In genomic region chr7:42642152-42643115, GRCm38 (mm10) we compare ENCODE assay signal across 8 mouse cellular contexts. TPM values are rescaled to one million over a fixed set of nuclear protein-coding genes. Genes with fewer than 3 reads are reported as not detected.
DNase-seq lines count a peak whose midpoint lies in the region; ATAC-seq and TF ChIP-seq lines count a peak whose summit lies in the region.
"Not testable (repeated sequence)": the region's sequence is repeated elsewhere in the genome, so short reads cannot be mapped to it uniquely, and the experiment has no call there.

Gene Zfp976 (minus strand): TSS chr7:42642588.

- 3% methylated on average over 25 of the region's 25 CpGs for WGBS in heart, embryonic 11.5 days (ENCODE audit: insufficient replicate concordance)
- WGBS in kidney, embryonic 14.5 days, result 2% methylated on average over 25 of the region's 25 CpGs
- 3% methylated on average over 25 of the region's 25 CpGs for WGBS in limb, embryonic 13.5 days
- 3% methylated on average over 25 of the region's 25 CpGs for WGBS in midbrain, embryonic 14.5 days
- WGBS in spleen, adult 2 months, result 5% methylated on average over 25 of the region's 25 CpGs

- peak within 1 kb of the TSS; percentile 58 for H3K4me2 ChIP-seq in heart, embryonic 11.5 days
- H3K4me2 ChIP-seq in kidney, embryonic 14.5 days (replicated peaks; ENCODE audit: low read depth, low read length), result peak within 1 kb of the TSS; percentile 44
- peak within 1 kb of the TSS; percentile 56 for H3K4me2 ChIP-seq in limb, embryonic 13.5 days (replicated peaks)
- H3K4me2 ChIP-seq in midbrain, embryonic 14.5 days (ENCODE audit: low read length), result peak within 1 kb of the TSS; percentile 50

- not testable (repeated sequence) for TF ChIP-seq CTCF in brain, embryonic 14.5 days (IDR thresholded peaks at IDR 0.05; ENCODE audit: borderline replicate concordance, extremely low read depth, insufficient read depth, insufficient read length); spleen, adult 2 months (IDR thresholded peaks at IDR 0.05; ENCODE audit: extremely low read depth, insufficient read depth, insufficient read length, insufficient replicate concordance)

- peak within 1 kb of the TSS; percentile 50 for H3K4me3 ChIP-seq in heart, embryonic 11.5 days (ENCODE audit: low read depth, low read length)
- peak within 1 kb of the TSS; percentile 45 for H3K4me3 ChIP-seq in kidney, embryonic 14.5 days (ENCODE audit: low read length)
- H3K4me3 ChIP-seq in limb, embryonic 13.5 days, result peak within 1 kb of the TSS; percentile 47
- peak within 1 kb of the TSS; percentile 35 for H3K4me3 ChIP-seq in midbrain, embryonic 14.5 days (replicated peaks; ENCODE audit: low read depth, low read length)
- peak within 1 kb of the TSS; percentile 50 for H3K4me3 ChIP-seq in spleen, adult 2 months (ENCODE audit: extremely low read depth, insufficient read depth, insufficient read length)

- ATAC-seq in erythroid progenitor cell, adult 5-6 weeks (replicated peaks; ENCODE audit: low FRiP score, poor library complexity, severe bottlenecking), result peak; percentile 78
- peak; percentile 96 for ATAC-seq in heart, embryonic 11.5 days (replicated peaks; ENCODE audit: insufficient number of reproducible peaks, low FRiP score, low TSS enrichment)
- ATAC-seq in kidney, embryonic 14.5 days (ENCODE audit: low FRiP score, low TSS enrichment), result peak; percentile 100
- ATAC-seq in limb, embryonic 13.5 days (ENCODE audit: low FRiP score, low read depth), result peak; percentile 97
- ATAC-seq in midbrain, embryonic 14.5 days (ENCODE audit: low FRiP score, low TSS enrichment), result peak; percentile 94

- TF ChIP-seq POLR2A in brain, embryonic 14.5 days (IDR thresholded peaks at IDR 0.05; ENCODE audit: borderline replicate concordance, extremely low read depth, insufficient read depth, insufficient read length, poor library complexity, severe bottlenecking); spleen, adult 2 months (IDR thresholded peaks at IDR 0.05; ENCODE audit: low read depth, low read length): not testable (repeated sequence)

- peak within 1 kb of the TSS; percentile 64; the same call in 1 of the 2 replicates for H3K9ac ChIP-seq in heart, embryonic 11.5 days (ENCODE audit: low read depth, low read length)
- peak within 1 kb of the TSS; percentile 50 for H3K9ac ChIP-seq in kidney, embryonic 14.5 days (ENCODE audit: low read depth, low read length)
- peak within 1 kb of the TSS; percentile 54; the same call in 1 of the 2 replicates for H3K9ac ChIP-seq in limb, embryonic 13.5 days
- peak within 1 kb of the TSS; percentile 37 for H3K9ac ChIP-seq in midbrain, embryonic 14.5 days (replicated peaks; ENCODE audit: low read length)

- H3K36me3 ChIP-seq in heart, embryonic 11.5 days (ENCODE audit: control insufficient read depth, insufficient read depth, low read length); kidney, embryonic 14.5 days (ENCODE audit: control insufficient read depth, insufficient read depth, low read length); limb, embryonic 13.5 days; midbrain, embryonic 14.5 days (ENCODE audit: control insufficient read depth, insufficient read depth, low read length); spleen, adult 2 months (ENCODE audit: control insufficient read depth, insufficient read depth, low read length): not testable (repeated sequence)

- not testable (repeated sequence) for H3K27me3 ChIP-seq in heart, embryonic 11.5 days (ENCODE audit: control insufficient read depth, insufficient read depth, low read length); kidney, embryonic 14.5 days (ENCODE audit: control insufficient read depth, insufficient read depth, low read length); limb, embryonic 13.5 days; midbrain, embryonic 14.5 days (ENCODE audit: control insufficient read depth, insufficient read depth, low read length); spleen, adult 2 months (ENCODE audit: control insufficient read depth, insufficient read depth, low read length)

- not testable (repeated sequence) for H3K27ac ChIP-seq in heart, embryonic 11.5 days (ENCODE audit: low read depth, low read length); kidney, embryonic 14.5 days (ENCODE audit: low read depth, low read length); limb, embryonic 13.5 days; midbrain, embryonic 14.5 days (replicated peaks; ENCODE audit: low read depth, low read length); spleen, adult 2 months (ENCODE audit: insufficient read depth, low read length)

- H3K4me1 ChIP-seq in heart, embryonic 11.5 days (ENCODE audit: control insufficient read depth, insufficient read depth, low read length); kidney, embryonic 14.5 days (ENCODE audit: control insufficient read depth, insufficient read depth, low read length); limb, embryonic 13.5 days; midbrain, embryonic 14.5 days (ENCODE audit: control insufficient read depth, insufficient read depth, low read length); spleen, adult 2 months (ENCODE audit: control insufficient read depth, insufficient read depth, insufficient read length): not testable (repeated sequence)

- not testable (repeated sequence) for H3K9me3 ChIP-seq in heart, embryonic 11.5 days (replicated peaks; ENCODE audit: control insufficient read depth, low read length); kidney, embryonic 14.5 days (ENCODE audit: control insufficient read depth, low read length); limb, embryonic 13.5 days; midbrain, embryonic 14.5 days (ENCODE audit: control insufficient read depth, low read length)

- peak; percentile 68 for DNase-seq in 3134 (ENCODE audit: extremely low read depth, insufficient read length, low spot score)
- DNase-seq in brain, embryonic 14.5 days (ENCODE audit: low read depth), result peak; percentile 91
- DNase-seq in midbrain, embryonic 14.5 days, result peak; percentile 83
- peak in 1 of 2 experiments; percentile 17 for DNase-seq in spleen, adult 2 months (ENCODE audit: low read depth in 1 of 2, low spot score in 2 of 2)

RNA-seq across cellular contexts. Expression of gene Zfp976, which starts in this region (rescaled TPM):
- 1.5 and 2.5 TPM in 2 replicates for polyA plus RNA-seq in brain, embryonic 14.5 days (2012; rRNA removed)
- 1.1 TPM in 1 of 2 replicates, not detected in the other for total RNA-seq in erythroid progenitor cell, adult 5-6 weeks (2015; ENCODE audit: low replicate concordance)
- total RNA-seq in erythroid progenitor cell, adult 5-6 weeks (2017; ENCODE audit: low replicate concordance), result not detected in 2 replicates
- polyA plus RNA-seq in heart, embryonic 11.5 days (2014; fragmentation: Nextera tagmentation; extraction: Ambion mirVana), result 1.3 and 1.4 TPM in 2 replicates
- 3.7 and 5.4 TPM in 2 replicates for polyA plus RNA-seq in kidney, embryonic 14.5 days (2014; fragmentation: Nextera tagmentation; extraction: Ambion mirVana)
- 3.7 and 3.8 TPM in 2 replicates for polyA plus RNA-seq in limb, embryonic 13.5 days (2015; fragmentation: Nextera tagmentation; extraction: Ambion mirVana)
- polyA plus RNA-seq in midbrain, embryonic 14.5 days (2014; fragmentation: Nextera tagmentation; extraction: Ambion mirVana), result 1.4 and 3.1 TPM in 2 replicates
- polyA plus RNA-seq in spleen, adult 2 months (2012; rRNA removed), result 0.05 and 0.08 TPM in 2 replicates
